Mouse (Mus musculus) layer of hippocampus, adult 8-10 months (tissue): Measurements from ENCODE around the gene Olfr374. TPM values are rescaled to one million over a fixed set of nuclear protein-coding genes. Genes with fewer than 3 reads are reported as not detected.
A peak's percentile ranks its signal among the peaks of the same experiment; 100 is the strongest.
"Not testable (repeated sequence)": the region's sequence is repeated elsewhere in the genome, so short reads cannot be mapped to it uniquely, and the experiment has no call there.

ENCODE experiments used
- DNase-seq, 2 experiments: peaks; one replicate each; pipeline ENCODE4 v3.0.0; 2022; ENCODE audit warnings: low spot score in 2 of 2
- total RNA-seq, 4 experiments: library from RNA; stranded (reverse); gene quantifications; 2 replicates each; pipeline ENCODE4 v1.2.4; 2022

Gene Olfr374
- under 1 TPM in 1 of 4 experiments, not detected in 3; 0.05 TPM for total RNA-seq

- no peak for DNase-seq
These were observed at the start of gene Olfr374 for GRCm38 (mm10) chr8:72106740-72107139. Gene Olfr374, plus strand, starts transcription at chr8:72107040.

- not testable (repeated sequence) for DNase-seq
These were observed 49.2 kb upstream of the Olfr374 start for GRCm38 (mm10) chr8:72057643-72058042.

- not testable (repeated sequence) for DNase-seq
These were observed 39.9 kb upstream of the Olfr374 start for GRCm38 (mm10) chr8:72066819-72067399.

- not testable (repeated sequence) for DNase-seq
These were observed 24.0 kb upstream of the Olfr374 start, which contains the start of gene Olfr373 for GRCm38 (mm10) chr8:72082877-72083276. Gene Olfr373, plus strand, starts transcription at chr8:72083177.

GRCm38 (mm10) chr8:72084744-72085143 lies 22.1 kb upstream of the Olfr374 start:
- no peak for DNase-seq

- not testable (repeated sequence) for DNase-seq
These were observed 19.2 kb upstream of the Olfr374 start for GRCm38 (mm10) chr8:72087611-72088010.

- DNase-seq = not testable (repeated sequence)
These were observed 10.1 kb upstream of the Olfr374 start for GRCm38 (mm10) chr8:72096721-72097120.

- DNase-seq = not testable (repeated sequence)
These were observed 7.3 kb upstream of the Olfr374 start for GRCm38 (mm10) chr8:72099377-72100103.

GRCm38 (mm10) chr8:72105165-72105564 lies 1.7 kb upstream of the Olfr374 start:
- no peak for DNase-seq

GRCm38 (mm10) chr8:72110876-72111275 lies 4.0 kb downstream of the Olfr374 start:
- DNase-seq = no peak

GRCm38 (mm10) chr8:72112486-72112885 lies 5.6 kb downstream of the Olfr374 start:
- no peak for DNase-seq

GRCm38 (mm10) chr8:72115202-72115601 lies 8.4 kb downstream of the Olfr374 start:
- DNase-seq = no peak

GRCm38 (mm10) chr8:72118616-72119015 lies 11.8 kb downstream of the Olfr374 start:
- DNase-seq = no peak

- DNase-seq = not testable (repeated sequence)
These were observed 14.6 kb downstream of the Olfr374 start for GRCm38 (mm10) chr8:72121486-72121885.

GRCm38 (mm10) chr8:72121997-72122396 lies 15.2 kb downstream of the Olfr374 start:
- DNase-seq = no peak

- DNase-seq = no peak
These were observed 21.0 kb downstream of the Olfr374 start for GRCm38 (mm10) chr8:72127834-72128233.

- DNase-seq = no peak
These were observed 24.4 kb downstream of the Olfr374 start for GRCm38 (mm10) chr8:72131251-72131650.

GRCm38 (mm10) chr8:72131901-72132300 lies 25.1 kb downstream of the Olfr374 start:
- DNase-seq = no peak

GRCm38 (mm10) chr8:72132417-72132816 lies 25.6 kb downstream of the Olfr374 start:
- no peak for DNase-seq

GRCm38 (mm10) chr8:72132891-72133290 lies 26.1 kb downstream of the Olfr374 start:
- DNase-seq = no peak

- DNase-seq = no peak
These were observed 26.7 kb downstream of the Olfr374 start for GRCm38 (mm10) chr8:72133507-72133906.

GRCm38 (mm10) chr8:72134756-72135445 lies 28.1 kb downstream of the Olfr374 start, which contains the start of gene Tpm4:
Gene Tpm4, plus strand, starts transcription at chr8:72134975.
- peak in 1 of 2 experiments; percentile 16 for DNase-seq
